Mouse (Mus musculus) lung, embryonic 16.5 days (tissue): Measurements from ENCODE around the gene Mef2b. TPM values are rescaled to one million over a fixed set of nuclear protein-coding genes. Genes with fewer than 3 reads are reported as not detected.

Experiments
- microRNA-seq: library from miRNA; unstranded; fragments of <30 nt; microRNA quantifications from one replicate; pipeline ENCODE4, GENCODE M21; 2016
- polyA plus RNA-seq: library from polyadenylated mRNA; unstranded; fragments of >200 nt; fragmentation: Nextera tagmentation; extraction: Ambion mirVana; gene quantifications from 2 replicates; pipeline ENCODE4 v1.2.1, GENCODE M21; 2015

Mef2b gene
- polyA plus RNA-seq, 1 experiment from 2014 or later = 0.38 TPM

Small RNA genes lying within 50 kb of the gene (microRNA-seq; reads per million reads assigned to microRNA genes)
- gene Mir7066 = not detected

Other genes with a start within 250 kb of the Mef2b start
- 2.0 and 2.7 TPM in 2 replicates for gene Tssk6, start 237.5 kb upstream of the Mef2b start, polyA plus RNA-seq
- gene Ndufa13, start 237.2 kb upstream of the Mef2b start, polyA plus RNA-seq = 176 and 179 TPM in 2 replicates
- gene Yjefn3, start 237.0 kb upstream of the Mef2b start, polyA plus RNA-seq = 4.0 and 4.1 TPM in 2 replicates
- 41.6 and 42.1 TPM in 2 replicates for gene Gatad2a, start 143.3 kb upstream of the Mef2b start, polyA plus RNA-seq
- gene Mau2, start 97.0 kb upstream of the Mef2b start, polyA plus RNA-seq = 54.0 and 55.1 TPM in 2 replicates
- gene Sugp1, start 96.9 kb upstream of the Mef2b start, polyA plus RNA-seq = 43.1 and 44.1 TPM in 2 replicates
- gene Tm6sf2, start 66.8 kb upstream of the Mef2b start, polyA plus RNA-seq = 0.94 and 1.2 TPM in 2 replicates
- 0.06 TPM in 1 of 2 replicates, not detected in the other for gene Hapln4, start 56.3 kb upstream of the Mef2b start, polyA plus RNA-seq
- gene Ncan, start 18.8 kb upstream of the Mef2b start, polyA plus RNA-seq = 0.21 and 0.59 TPM in 2 replicates
- 29.6 and 31.1 TPM in 2 replicates for gene Nr2c2ap, start 8.4 kb upstream of the Mef2b start, polyA plus RNA-seq
- 21.1 and 21.2 TPM in 2 replicates for gene Rfxank, start 557 bp upstream of the Mef2b start, polyA plus RNA-seq
- gene Borcs8, start 212 bp upstream of the Mef2b start, polyA plus RNA-seq = 53.0 and 56.6 TPM in 2 replicates
- gene Tmem161a, start 32.6 kb downstream of the Mef2b start, polyA plus RNA-seq = 68.8 and 69.9 TPM in 2 replicates
- gene Slc25a42, start 72.6 kb downstream of the Mef2b start, polyA plus RNA-seq = 5.1 and 5.2 TPM in 2 replicates
- gene Sugp2, start 94.5 kb downstream of the Mef2b start, polyA plus RNA-seq = 29.9 and 30.9 TPM in 2 replicates
- 22.4 and 24.5 TPM in 2 replicates for gene Armc6, start 94.8 kb downstream of the Mef2b start, polyA plus RNA-seq
- gene Homer3, start 143.1 kb downstream of the Mef2b start, polyA plus RNA-seq = 60.0 and 66.8 TPM in 2 replicates
- 39.6 and 44.8 TPM in 2 replicates for gene Ddx49, start 162.8 kb downstream of the Mef2b start, polyA plus RNA-seq
- gene Cope, start 162.8 kb downstream of the Mef2b start, polyA plus RNA-seq = 325 and 349 TPM in 2 replicates
- 2.4 and 3.0 TPM in 2 replicates for gene Cers1, start 176.1 kb downstream of the Mef2b start, polyA plus RNA-seq
- gene Gdf1, start 190.1 kb downstream of the Mef2b start, polyA plus RNA-seq = 0.40 and 1.4 TPM in 2 replicates
- 8.7 and 10.5 TPM in 2 replicates for gene Upf1, start 213.6 kb downstream of the Mef2b start, polyA plus RNA-seq
- gene Comp, start 233.8 kb downstream of the Mef2b start, polyA plus RNA-seq = 0.68 and 0.75 TPM in 2 replicates